ENCODE assay signal across 9 mouse cellular contexts in the genomic region with DNA sequence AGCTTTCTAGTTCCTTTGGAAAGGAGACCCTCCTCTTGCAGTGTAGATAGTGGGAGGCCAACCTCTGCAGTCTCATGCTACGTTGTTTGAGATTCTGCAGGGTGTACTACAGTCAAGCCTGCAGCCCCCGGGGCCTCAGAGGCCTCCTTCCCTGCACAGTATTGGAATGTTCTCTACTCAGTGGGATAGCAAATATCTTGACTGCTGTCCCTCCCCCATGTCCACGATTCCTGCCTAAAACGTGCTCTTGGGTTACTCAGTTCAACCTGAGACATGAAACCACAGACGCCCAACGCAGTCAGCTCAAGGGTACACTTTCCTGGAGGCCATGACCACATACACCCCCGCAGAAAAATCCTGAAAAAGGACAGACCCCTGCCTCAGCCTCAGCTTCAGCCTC. TPM values are rescaled to one million over a fixed set of nuclear protein-coding genes. Genes with fewer than 3 reads are reported as not detected.
DNase-seq lines count a peak whose midpoint lies in the region; ATAC-seq lines count a peak whose summit lies in the region.
"Had no signal": no experiment of that assay in that cellular context is flagged by ENCODE, and none has a peak within 500 bp of the region (broad histone marks: within the 10 kb centered on the region; RNA-seq: fewer than 3 reads in every experiment).

No protein-coding gene starts in this region.

- DNase-seq in hindbrain, embryonic 11.5 days (ENCODE audit: low spot score), result no peak
- DNase-seq in embryonic facial prominence, embryonic 10.5 days (ENCODE audit: low spot score), result no peak
- DNase-seq in liver, embryonic 13.5 days, result no peak
- no peak for DNase-seq in gastrocnemius, postnatal 36 days
- DNase-seq in spleen, postnatal 4 days (ENCODE audit: low spot score in 2 of 2), result no peak
- no peak for DNase-seq in natural killer cell, adult 2 months (ENCODE audit: low spot score in 2 of 2)

- intact Hi-C loops in gastrocnemius, postnatal 36 days (cut with DNase I), result no loop called here

- no peak overlapping the region for H3K4me2 ChIP-seq in hindbrain, embryonic 11.5 days (replicated peaks; ENCODE audit: low read depth, low read length)
- no peak overlapping the region for H3K4me2 ChIP-seq in hindbrain, embryonic 16.5 days (ENCODE audit: low read length)
- H3K4me2 ChIP-seq in embryonic facial prominence, embryonic 12.5 days (replicated peaks), result peak overlapping the region; percentile 5; the same call in 1 of the 2 replicates
- H3K4me2 ChIP-seq in liver, embryonic 13.5 days, result no peak overlapping the region
- H3K4me2 ChIP-seq: midbrain, embryonic 13.5 days had no signal

- no peak for ATAC-seq in hindbrain, embryonic 11.5 days (ENCODE audit: low FRiP score)
- no peak for ATAC-seq in hindbrain, embryonic 16.5 days
- no peak; the same call in 1 of the 2 replicates for ATAC-seq in embryonic facial prominence, embryonic 12.5 days (ENCODE audit: insufficient number of reproducible peaks, insufficient read depth, low FRiP score, low TSS enrichment)
- ATAC-seq in liver, embryonic 13.5 days (ENCODE audit: low read depth), result no peak
- ATAC-seq: midbrain, embryonic 13.5 days had no signal

- no peaks in the 10 kb centered on the region for H3K36me3 ChIP-seq in hindbrain, embryonic 11.5 days (ENCODE audit: control insufficient read depth, insufficient read depth, low read length)
- no peaks in the 10 kb centered on the region for H3K36me3 ChIP-seq in hindbrain, embryonic 16.5 days (ENCODE audit: control insufficient read depth, insufficient read depth, low read length)
- H3K36me3 ChIP-seq in embryonic facial prominence, embryonic 10.5 days (replicated peaks), result peaks cover 11% of the 10 kb centered on the region; the same call in 1 of the 2 replicates
- no peaks in the 10 kb centered on the region for H3K36me3 ChIP-seq in embryonic facial prominence, embryonic 12.5 days
- no peaks in the 10 kb centered on the region for H3K36me3 ChIP-seq in liver, embryonic 13.5 days
- H3K36me3 ChIP-seq: midbrain, embryonic 13.5 days had no signal

- H3K27me3 ChIP-seq in hindbrain, embryonic 11.5 days (ENCODE audit: control insufficient read depth, insufficient read depth, low read length), result peaks cover 1% of the 10 kb centered on the region; the same call in 1 of the 2 replicates
- no peaks in the 10 kb centered on the region; the same call in 1 of the 2 replicates for H3K27me3 ChIP-seq in hindbrain, embryonic 16.5 days (replicated peaks; ENCODE audit: control insufficient read depth, insufficient read depth, low read length)
- no peaks in the 10 kb centered on the region for H3K27me3 ChIP-seq in embryonic facial prominence, embryonic 10.5 days (replicated peaks; ENCODE audit: low read depth, poor library complexity, severe bottlenecking)
- no peaks in the 10 kb centered on the region for H3K27me3 ChIP-seq in embryonic facial prominence, embryonic 12.5 days
- no peaks in the 10 kb centered on the region for H3K27me3 ChIP-seq in liver, embryonic 13.5 days

- H3K9ac ChIP-seq in hindbrain, embryonic 11.5 days (ENCODE audit: low read depth, low read length), result no peak overlapping the region
- no peak overlapping the region for H3K9ac ChIP-seq in hindbrain, embryonic 16.5 days (ENCODE audit: low read depth, low read length)
- 0 out of 2 replicates have a peak overlapping the region, but pooled peaks have one; percentile 13 for H3K9ac ChIP-seq in embryonic facial prominence, embryonic 12.5 days
- peak overlapping the region; percentile 26; the same call in 1 of the 2 replicates for H3K9ac ChIP-seq in liver, embryonic 13.5 days
- H3K9ac ChIP-seq: midbrain, embryonic 13.5 days had no signal

- no peaks in the 10 kb centered on the region for H3K9me3 ChIP-seq in hindbrain, embryonic 11.5 days (ENCODE audit: control insufficient read depth, low read length)
- H3K9me3 ChIP-seq in hindbrain, embryonic 16.5 days (ENCODE audit: control insufficient read depth, low read length), result no peaks in the 10 kb centered on the region
- no peaks in the 10 kb centered on the region for H3K9me3 ChIP-seq in embryonic facial prominence, embryonic 10.5 days
- no peaks in the 10 kb centered on the region for H3K9me3 ChIP-seq in embryonic facial prominence, embryonic 12.5 days
- H3K9me3 ChIP-seq in liver, embryonic 13.5 days (replicated peaks), result no peaks in the 10 kb centered on the region
- H3K9me3 ChIP-seq: midbrain, embryonic 13.5 days had no signal

- peaks cover 2% of the 10 kb centered on the region; the same call in 1 of the 2 replicates for H3K4me1 ChIP-seq in hindbrain, embryonic 11.5 days (replicated peaks; ENCODE audit: control insufficient read depth, insufficient read depth, low read length)
- H3K4me1 ChIP-seq in hindbrain, embryonic 16.5 days (ENCODE audit: control insufficient read depth, insufficient read depth, low read depth, low read length), result peaks cover 2% of the 10 kb centered on the region; the same call in 1 of the 2 replicates
- peaks cover 93% of the 10 kb centered on the region for H3K4me1 ChIP-seq in embryonic facial prominence, embryonic 10.5 days
- peaks cover 65% of the 10 kb centered on the region for H3K4me1 ChIP-seq in embryonic facial prominence, embryonic 12.5 days
- H3K4me1 ChIP-seq in liver, embryonic 13.5 days (replicated peaks), result peaks cover 54% of the 10 kb centered on the region

- H3K4me3 ChIP-seq in hindbrain, embryonic 11.5 days (ENCODE audit: low read depth, low read length), result no peak overlapping the region
- H3K4me3 ChIP-seq in hindbrain, embryonic 16.5 days (ENCODE audit: low read length), result no peak overlapping the region
- H3K4me3 ChIP-seq in embryonic facial prominence, embryonic 10.5 days, result peak overlapping the region; percentile 25; the same call in 1 of the 2 replicates
- H3K4me3 ChIP-seq in embryonic facial prominence, embryonic 12.5 days, result no peak overlapping the region
- no peak overlapping the region for H3K4me3 ChIP-seq in liver, embryonic 13.5 days (replicated peaks)
- H3K4me3 ChIP-seq: midbrain, embryonic 13.5 days had no signal

- peak overlapping the region; percentile 42; the same call in 1 of the 2 replicates for H3K27ac ChIP-seq in hindbrain, embryonic 11.5 days (ENCODE audit: low read depth, low read length)
- no peak overlapping the region for H3K27ac ChIP-seq in hindbrain, embryonic 16.5 days (ENCODE audit: low read depth, low read length)
- peak overlapping the region; percentile 91 for H3K27ac ChIP-seq in embryonic facial prominence, embryonic 10.5 days (replicated peaks)
- peak overlapping the region; percentile 93 for H3K27ac ChIP-seq in embryonic facial prominence, embryonic 12.5 days
- H3K27ac ChIP-seq in liver, embryonic 13.5 days, result peak overlapping the region; percentile 80
- H3K27ac ChIP-seq: midbrain, embryonic 13.5 days had no signal

- WGBS in hindbrain, embryonic 11.5 days, result 57% methylated on average over 7 of the region's 7 CpGs
- 68% methylated on average over 7 of the region's 7 CpGs for WGBS in hindbrain, embryonic 16.5 days
- 49% methylated on average over 7 of the region's 7 CpGs for WGBS in embryonic facial prominence, embryonic 10.5 days
- 16% methylated on average over 7 of the region's 7 CpGs for WGBS in embryonic facial prominence, embryonic 12.5 days
- WGBS in liver, embryonic 13.5 days (ENCODE audit: insufficient replicate concordance), result 52% methylated on average over 7 of the region's 7 CpGs

RNA-seq across cellular contexts. Expression of a gene that starts 39.9 kb away (rescaled TPM):
- polyA plus RNA-seq in hindbrain, embryonic 11.5 days (2014; fragmentation: Nextera tagmentation; extraction: Ambion mirVana), result 13.5 and 13.9 TPM in 2 replicates
- 22.3 and 26.2 TPM in 2 replicates for polyA plus RNA-seq in hindbrain, embryonic 16.5 days (2015; fragmentation: Nextera tagmentation; extraction: Ambion mirVana)
- 18.1 and 22.4 TPM in 2 replicates for polyA plus RNA-seq in embryonic facial prominence, embryonic 10.5 days (2016; fragmentation: Nextera tagmentation; extraction: Ambion mirVana)
- polyA plus RNA-seq in embryonic facial prominence, embryonic 12.5 days (2016; fragmentation: Nextera tagmentation; extraction: Ambion mirVana), result 19.8 and 32.6 TPM in 2 replicates
- 11.3 and 12.2 TPM in 2 replicates for polyA plus RNA-seq in liver, embryonic 13.5 days (2015; fragmentation: Nextera tagmentation; extraction: Ambion mirVana)
- total RNA-seq in gastrocnemius, postnatal 36 days (2021), result 1 to 10 TPM; 1.8 to 6.1 TPM

Comparison
In these comparisons a context has a peak if more than half of its experiments do, and no peak if none do; other contexts are left out.
1. H3K9ac ChIP-seq: peak in embryonic facial prominence, embryonic 12.5 days (single experiment) and liver, embryonic 13.5 days (single experiment); none in hindbrain, embryonic 11.5 days (single experiment) and hindbrain, embryonic 16.5 days (single experiment).